Mouse (Mus musculus) telencephalon, adult 2 months (tissue): ENCODE data around the gene Ch25h.

Experiments used
- DNase-seq: peaks from one replicate; pipeline ENCODE4 v3.0.0-alpha.2; 2011; ENCODE audit warnings: low read depth, low spot score

Gene Ch25h

GRCm38 (mm10) chr19:34474991-34475971 lies at the start of gene Ch25h:
TSS of gene Ch25h (minus strand) at chr19:34475164.
- DNase-seq: no peak

- DNase-seq: no peak
Observed at GRCm38 (mm10) chr19:34524646-34525045, 49.7 kb upstream of the Ch25h start.

GRCm38 (mm10) chr19:34523106-34523725 lies 48.3 kb upstream of the Ch25h start:
- DNase-seq: no peak

GRCm38 (mm10) chr19:34521978-34522377 lies 47.0 kb upstream of the Ch25h start:
- DNase-seq: no peak

GRCm38 (mm10) chr19:34521361-34521760 lies 46.4 kb upstream of the Ch25h start:
- no peak for DNase-seq

GRCm38 (mm10) chr19:34520051-34520450 lies 45.1 kb upstream of the Ch25h start:
- DNase-seq: no peak

- DNase-seq: no peak
Observed at GRCm38 (mm10) chr19:34519646-34520045, 44.7 kb upstream of the Ch25h start.

GRCm38 (mm10) chr19:34518786-34519185 lies 43.8 kb upstream of the Ch25h start:
- DNase-seq: no peak

GRCm38 (mm10) chr19:34517812-34518594 lies 43.0 kb upstream of the Ch25h start:
- no peak for DNase-seq

GRCm38 (mm10) chr19:34517197-34517596 lies 42.2 kb upstream of the Ch25h start:
- no peak for DNase-seq

GRCm38 (mm10) chr19:34516346-34516745 lies 41.4 kb upstream of the Ch25h start:
- DNase-seq: no peak

- DNase-seq: no peak
Observed at GRCm38 (mm10) chr19:34515681-34516080, 40.7 kb upstream of the Ch25h start.

GRCm38 (mm10) chr19:34511528-34511927 lies 36.6 kb upstream of the Ch25h start:
- no peak for DNase-seq

- no peak for DNase-seq
Observed at GRCm38 (mm10) chr19:34510717-34511116, 35.8 kb upstream of the Ch25h start.

- no peak for DNase-seq
Observed at GRCm38 (mm10) chr19:34505161-34505721, 30.3 kb upstream of the Ch25h start.

GRCm38 (mm10) chr19:34500763-34501162 lies 25.8 kb upstream of the Ch25h start:
- peak; percentile 35 for DNase-seq

GRCm38 (mm10) chr19:34496353-34496752 lies 21.4 kb upstream of the Ch25h start:
- no peak for DNase-seq

GRCm38 (mm10) chr19:34493859-34494258 lies 18.9 kb upstream of the Ch25h start:
- no peak for DNase-seq

GRCm38 (mm10) chr19:34483547-34483946 lies 8.6 kb upstream of the Ch25h start:
- DNase-seq: no peak

GRCm38 (mm10) chr19:34474228-34474990 lies 555 bp downstream of the Ch25h start:
- DNase-seq: no peak

GRCm38 (mm10) chr19:34471703-34472102 lies 3.3 kb downstream of the Ch25h start:
- no peak for DNase-seq
